Mouse (Mus musculus) spleen, postnatal 14 days (tissue): ENCODE data around the gene Pramel1.
"Not testable (repeated sequence)": the region's sequence is repeated elsewhere in the genome, so short reads cannot be mapped to it uniquely, and the experiment has no call there.

Source experiments
- DNase-seq, 2 experiments: peaks; one replicate each; pipeline ENCODE4 v3.0.0; 2021 to 2022; ENCODE audit warnings: low spot score in 2 of 2

Pramel1 gene

GRCm38 (mm10) chr4:143394181-143394580 lies at the start of gene Pramel1:
TSS of gene Pramel1 (plus strand) at chr4:143394428.
- no peak for DNase-seq

GRCm38 (mm10) chr4:143345491-143345890 lies 48.7 kb upstream of the Pramel1 start:
- DNase-seq: not testable (repeated sequence)

- DNase-seq: no peak
Observed at GRCm38 (mm10) chr4:143348678-143349077, 45.5 kb upstream of the Pramel1 start.

GRCm38 (mm10) chr4:143349484-143349906 lies 44.7 kb upstream of the Pramel1 start, which contains the start of gene Lrrc38:
TSS of gene Lrrc38 (plus strand) at chr4:143349757.
- no peak for DNase-seq

- DNase-seq: no peak
Observed at GRCm38 (mm10) chr4:143350047-143351015, 43.9 kb upstream of the Pramel1 start.

GRCm38 (mm10) chr4:143352301-143352700 lies 41.9 kb upstream of the Pramel1 start:
- no peak for DNase-seq

- no peak for DNase-seq
Observed at GRCm38 (mm10) chr4:143361520-143361919, 32.7 kb upstream of the Pramel1 start.

GRCm38 (mm10) chr4:143366415-143367041 lies 27.7 kb upstream of the Pramel1 start:
- no peak for DNase-seq

GRCm38 (mm10) chr4:143379480-143379879 lies 14.7 kb upstream of the Pramel1 start:
- DNase-seq: no peak

- no peak for DNase-seq
Observed at GRCm38 (mm10) chr4:143379931-143380715, 14.1 kb upstream of the Pramel1 start.

- no peak for DNase-seq
Observed at GRCm38 (mm10) chr4:143380716-143381004, 13.6 kb upstream of the Pramel1 start.

GRCm38 (mm10) chr4:143382163-143382562 lies 12.1 kb upstream of the Pramel1 start:
- no peak for DNase-seq

GRCm38 (mm10) chr4:143383646-143384045 lies 10.6 kb upstream of the Pramel1 start:
- DNase-seq: no peak

GRCm38 (mm10) chr4:143388955-143389702 lies 5.1 kb upstream of the Pramel1 start:
- no peak for DNase-seq

- DNase-seq: no peak
Observed at GRCm38 (mm10) chr4:143411566-143412218, 17.5 kb downstream of the Pramel1 start.

GRCm38 (mm10) chr4:143412219-143413092 lies 18.2 kb downstream of the Pramel1 start, which contains the start of gene Pramef8:
TSS of gene Pramef8 (plus strand) at chr4:143412426.
- DNase-seq: peak; percentile 67 to 74

- no peak for DNase-seq
Observed at GRCm38 (mm10) chr4:143413621-143414020, 19.4 kb downstream of the Pramel1 start.

- no peak for DNase-seq
Observed at GRCm38 (mm10) chr4:143414121-143414520, 19.9 kb downstream of the Pramel1 start.

GRCm38 (mm10) chr4:143426770-143427169 lies 32.5 kb downstream of the Pramel1 start:
- not testable (repeated sequence) for DNase-seq
